Mouse (Mus musculus) 3134 (cell line): ENCODE measurements around the gene Aco2.

Experiments
- DNase-seq: peaks from one replicate; pipeline ENCODE4 v3.0.0-alpha.2; 2011; ENCODE audit warnings: low spot score; ENCODE audit not compliant: insufficient read length; ENCODE audit errors: extremely low read depth

The Aco2 gene

DNA sequence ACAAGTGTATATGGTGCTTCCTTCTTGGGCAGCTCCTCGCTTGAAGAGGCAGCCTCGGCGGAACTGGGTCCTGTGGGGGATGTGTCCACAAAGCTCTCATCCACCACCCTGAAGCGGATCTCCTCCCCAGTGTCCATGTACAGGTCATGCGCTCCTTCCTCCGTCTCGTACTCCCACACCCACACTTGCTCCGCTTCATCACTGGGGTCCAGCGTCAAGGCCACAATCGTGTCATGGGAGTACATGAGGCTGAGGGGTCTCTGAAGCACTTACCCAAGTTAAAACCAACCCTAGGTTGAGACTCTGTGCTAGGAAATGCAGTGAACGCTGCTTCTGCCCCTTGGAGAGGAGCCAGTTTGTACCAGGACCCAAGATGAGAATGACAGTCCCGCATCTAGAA is 45.1 kb downstream of the Aco2 start:
- no peak for DNase-seq

DNA sequence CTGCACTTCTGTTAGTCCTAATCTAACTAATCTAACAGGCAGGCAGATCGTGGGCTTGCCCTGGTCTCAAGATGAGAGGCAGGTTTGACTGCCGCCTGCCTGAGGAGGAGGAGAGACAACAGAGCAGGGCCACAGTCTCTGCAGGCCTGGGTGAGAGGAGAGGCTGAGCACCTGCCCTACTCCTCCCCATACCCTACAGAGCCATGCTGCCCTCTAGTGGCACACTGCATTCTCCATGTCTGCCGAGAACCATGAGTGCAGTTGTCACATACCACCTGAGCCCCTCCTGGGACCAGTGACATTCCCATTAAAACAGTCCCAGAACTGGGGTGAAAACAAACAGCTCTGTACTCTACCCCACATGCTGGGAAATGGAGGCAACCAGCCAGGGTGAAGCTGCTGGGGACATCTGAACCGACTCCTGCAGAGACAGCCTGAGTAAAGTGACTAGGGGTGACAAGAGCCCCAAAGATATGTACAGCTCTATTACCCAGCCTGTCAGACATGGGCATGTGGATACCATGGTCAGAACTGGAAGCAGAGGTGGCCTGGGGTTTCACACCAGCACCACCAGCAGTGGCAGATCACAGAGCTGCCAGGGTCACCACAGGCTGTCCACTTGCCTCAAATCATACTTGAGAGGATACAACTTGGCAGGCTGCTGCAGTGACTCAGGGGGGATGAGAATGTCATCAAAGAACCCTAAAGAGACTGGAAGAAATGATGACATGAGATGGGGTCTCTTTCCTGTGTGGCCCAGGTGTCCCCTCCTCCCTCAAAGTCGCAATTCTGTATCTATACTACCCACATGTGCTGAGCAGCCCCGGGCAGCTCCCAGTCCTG is 45.7 kb downstream of the Aco2 start:
- no peak for DNase-seq

DNA sequence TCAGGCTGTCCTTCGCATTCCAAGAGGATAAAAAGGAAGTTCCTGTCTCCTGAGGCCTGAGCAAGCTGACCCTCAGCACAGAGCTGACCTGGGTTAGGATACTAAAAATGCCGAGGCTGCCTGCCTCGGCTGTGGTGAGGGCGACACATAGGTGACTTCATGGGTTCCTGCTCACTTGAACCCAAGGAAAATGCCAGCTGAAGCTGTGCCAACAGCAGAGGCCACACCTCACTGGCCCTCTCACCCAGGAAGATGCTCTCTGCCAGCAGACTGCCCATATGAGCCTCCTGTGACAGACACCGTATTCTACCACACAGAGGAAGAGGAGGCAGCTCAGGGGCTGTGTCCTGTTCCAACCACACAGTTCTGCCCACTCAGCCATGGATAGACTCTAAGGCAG is 47.0 kb downstream of the Aco2 start:
- no peak for DNase-seq

DNA sequence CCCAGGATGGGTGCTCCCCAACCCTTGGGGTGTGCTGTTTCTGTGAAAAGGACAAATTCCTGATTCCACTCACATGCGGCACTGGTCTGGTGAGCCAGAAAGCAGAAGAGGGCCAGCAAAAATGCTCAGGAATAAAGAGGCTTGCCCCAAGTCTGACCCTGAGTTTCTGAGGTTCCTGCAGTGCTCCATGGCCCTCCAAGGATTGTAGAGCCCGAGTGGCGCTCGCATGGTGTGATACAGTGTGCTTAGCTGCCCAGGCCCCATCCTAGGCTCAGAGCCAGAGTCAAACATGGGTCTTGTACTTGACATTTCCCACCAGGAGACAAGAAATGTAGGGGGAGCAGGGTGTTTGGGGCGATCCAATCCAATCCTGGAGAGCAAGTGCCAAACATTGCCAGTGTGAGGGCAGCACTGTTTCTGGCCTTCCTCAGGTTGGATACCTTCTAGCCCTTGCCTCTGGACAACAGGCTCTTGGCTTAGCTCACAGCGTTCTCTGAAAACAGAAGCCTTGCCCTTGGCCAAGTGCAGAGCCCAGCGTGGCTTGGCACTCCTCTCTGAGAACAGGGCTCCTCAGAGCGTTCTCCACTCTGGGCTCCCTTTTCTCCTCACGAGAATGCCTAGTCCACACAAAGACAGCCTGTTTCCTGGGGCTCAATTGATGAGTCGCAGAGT is 48.6 kb downstream of the Aco2 start:
- DNase-seq: no peak

DNA sequence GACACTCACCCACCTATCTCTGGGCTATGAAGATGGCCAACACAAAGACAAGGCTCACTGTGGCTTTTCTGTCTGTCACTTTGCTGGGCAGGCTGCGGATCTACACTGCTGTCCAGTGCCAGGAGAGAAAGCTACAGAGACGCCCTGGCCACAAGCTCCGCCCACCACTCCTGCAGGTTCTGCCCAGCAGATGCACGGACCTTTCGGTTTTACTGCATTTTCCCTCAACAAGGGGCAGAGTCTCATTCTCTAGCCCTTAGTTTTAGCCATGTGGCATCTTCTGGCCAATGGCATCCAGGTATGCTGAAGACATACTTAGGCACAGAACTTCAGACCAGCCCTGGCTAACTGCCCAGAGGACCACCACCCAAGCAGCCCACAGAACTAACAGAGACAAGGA is 49.1 kb downstream of the Aco2 start:
- DNase-seq: no peak

DNA sequence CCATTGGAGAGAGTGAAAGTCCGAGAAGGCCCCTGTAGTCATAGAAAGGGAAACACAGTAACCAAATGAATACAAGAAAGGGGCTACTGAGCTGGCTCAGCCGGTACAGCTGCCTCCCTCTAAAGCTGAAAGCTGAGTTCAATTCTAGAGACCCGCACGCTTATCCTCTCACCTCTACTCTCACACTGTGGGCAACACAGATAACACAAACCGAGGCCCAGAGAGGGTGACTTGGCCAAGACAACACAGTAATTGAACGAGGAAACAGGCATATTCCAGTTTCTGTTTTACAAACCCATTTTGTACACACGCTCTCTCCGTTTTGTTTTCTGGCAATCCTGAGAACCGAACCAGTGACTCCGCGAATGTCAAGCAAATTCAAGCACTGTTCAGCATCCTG is 52.8 kb downstream of the Aco2 start:
- DNase-seq: no peak

DNA sequence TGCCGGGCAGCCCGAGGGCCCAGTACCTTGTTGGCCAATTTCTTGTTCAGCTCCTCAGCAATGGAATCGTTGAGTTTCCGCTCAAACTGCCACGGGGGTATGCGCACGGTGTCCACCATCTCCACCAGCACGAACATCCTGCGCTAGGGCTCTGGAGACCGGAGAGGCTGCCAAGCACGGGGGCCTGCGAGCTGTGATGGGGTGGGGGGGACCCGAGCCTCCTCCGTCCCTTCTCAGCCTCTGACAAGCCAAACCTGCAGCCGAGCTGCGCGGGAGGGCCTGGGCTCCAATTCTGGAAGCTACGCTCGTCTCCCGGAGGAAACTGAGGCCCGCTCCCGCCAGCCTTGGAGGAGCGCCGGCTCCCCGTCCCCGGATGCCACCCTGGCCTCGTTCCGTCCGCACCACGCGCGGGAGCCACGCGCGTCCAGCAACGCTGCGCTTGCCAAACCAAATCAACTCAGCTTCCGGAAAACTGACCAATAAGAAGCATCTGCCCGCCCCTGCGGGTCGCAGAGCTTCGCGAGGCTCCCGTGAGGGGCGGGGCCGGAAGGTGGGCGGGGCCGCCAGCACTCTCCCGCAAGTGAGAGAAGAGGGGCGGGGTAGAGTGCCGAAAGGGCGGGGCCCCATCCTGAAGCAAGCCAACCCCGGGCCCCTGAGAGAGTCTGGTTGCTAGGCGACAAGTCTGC is 53.8 kb downstream of the Aco2 start, which contains the start of gene Polr3h:
Gene Polr3h, minus strand, starts transcription at position 481 of the 686 bp plus-strand sequence.
- peak; percentile 99 for DNase-seq

DNA sequence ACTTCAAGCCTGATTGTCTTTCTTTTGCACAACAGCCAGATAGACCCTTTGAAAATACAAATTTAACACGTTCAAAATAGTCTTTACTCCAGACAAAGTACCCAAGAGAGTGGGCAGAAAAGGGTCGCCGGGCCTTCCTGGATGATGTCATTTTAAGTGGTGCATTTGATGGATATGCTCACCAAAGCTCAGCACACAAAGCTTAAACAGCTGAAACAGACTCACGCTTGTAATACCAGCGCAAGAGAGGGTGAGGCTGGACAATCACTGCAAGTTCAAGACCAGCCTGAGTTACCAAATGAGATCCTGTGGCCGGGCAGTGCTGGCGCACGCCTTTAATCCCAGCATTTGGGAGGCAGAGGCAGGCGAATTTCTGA is 54.3 kb downstream of the Aco2 start:
- DNase-seq: no peak

DNA sequence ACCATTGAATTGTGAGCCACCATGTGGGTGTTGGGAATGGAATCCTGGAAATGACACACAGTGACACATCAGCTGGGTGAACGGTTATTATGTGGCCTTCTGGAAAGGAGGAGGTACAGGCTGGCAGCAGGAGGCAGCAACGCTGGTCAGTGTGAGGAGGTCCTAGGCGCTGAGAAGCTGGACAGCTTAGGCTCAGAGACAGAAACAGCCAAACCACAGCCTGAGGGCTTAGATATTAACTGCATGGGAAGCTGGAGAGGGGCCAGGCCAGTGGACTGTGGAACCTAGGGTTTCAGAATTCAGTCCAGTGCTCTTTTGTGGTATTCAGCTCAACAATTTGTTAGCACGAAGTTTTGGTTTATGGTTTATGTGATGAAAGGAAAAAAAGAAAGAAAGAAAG is 55.6 kb downstream of the Aco2 start:
- DNase-seq: peak; percentile 83

DNA sequence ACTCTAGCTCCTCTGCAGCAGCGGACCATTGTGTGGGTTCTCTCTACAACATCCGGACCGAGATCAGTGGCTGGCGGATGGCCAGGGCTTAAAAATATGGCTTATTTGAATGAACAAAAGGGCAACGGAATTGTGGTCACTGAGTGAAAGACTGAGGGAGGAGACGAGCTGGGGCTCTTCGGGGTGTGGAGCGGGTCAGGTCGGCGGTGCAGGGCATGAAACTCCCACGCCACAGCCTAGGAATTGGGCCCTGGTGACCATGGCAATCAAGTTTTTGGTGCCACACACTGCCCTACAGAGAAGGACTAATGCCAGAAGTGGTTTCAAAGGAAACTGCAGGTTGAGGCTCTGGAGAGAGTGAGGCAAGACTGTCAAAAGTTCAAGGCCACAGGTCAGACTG is 56.2 kb downstream of the Aco2 start:
- peak; percentile 76 for DNase-seq

DNA sequence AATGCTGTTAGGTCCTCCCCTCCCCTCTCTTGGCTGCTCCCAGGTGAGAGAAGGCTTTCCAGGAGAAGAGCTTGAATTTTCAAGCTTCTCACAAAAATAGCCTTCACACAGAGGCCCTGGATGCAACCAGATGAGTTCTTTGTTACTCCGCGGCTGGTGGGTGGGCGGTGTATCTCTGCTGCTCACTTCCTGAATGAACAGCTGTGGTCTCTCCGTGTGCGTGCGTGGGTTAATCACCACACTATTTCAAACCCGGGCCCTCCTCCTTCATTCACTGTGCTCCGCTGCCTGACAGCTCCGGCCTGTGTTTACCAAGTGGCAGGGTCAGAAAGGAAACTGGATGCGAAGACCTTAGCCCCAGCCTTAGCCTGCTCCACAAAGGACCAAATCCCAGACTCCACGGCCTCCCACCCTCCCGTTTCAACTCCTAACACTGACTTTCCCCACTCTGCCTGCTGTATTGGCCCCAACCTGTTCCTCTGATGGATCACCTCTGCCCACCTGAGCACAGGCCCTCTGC is 60.9 kb downstream of the Aco2 start:
- DNase-seq: no peak

DNA sequence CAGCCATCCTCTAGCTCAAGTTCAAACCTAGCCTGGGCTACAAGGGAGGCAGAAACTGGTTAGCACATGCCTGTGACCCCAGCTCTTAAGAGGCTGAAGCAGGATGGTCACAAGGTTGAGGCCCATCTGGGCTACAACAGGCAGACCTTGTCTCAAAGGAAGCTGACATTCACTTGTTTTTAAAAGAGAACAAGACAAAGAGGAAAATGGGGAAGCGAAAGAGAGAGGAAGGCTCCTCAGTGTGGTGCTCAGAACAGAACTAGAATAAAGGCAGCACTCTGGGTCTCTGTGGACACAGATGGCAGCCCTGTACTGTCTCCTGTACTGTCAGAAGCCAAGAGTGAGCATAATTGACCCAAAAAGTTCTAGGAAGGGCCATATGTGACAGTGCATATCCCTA is 61.9 kb downstream of the Aco2 start:
- DNase-seq: no peak

DNA sequence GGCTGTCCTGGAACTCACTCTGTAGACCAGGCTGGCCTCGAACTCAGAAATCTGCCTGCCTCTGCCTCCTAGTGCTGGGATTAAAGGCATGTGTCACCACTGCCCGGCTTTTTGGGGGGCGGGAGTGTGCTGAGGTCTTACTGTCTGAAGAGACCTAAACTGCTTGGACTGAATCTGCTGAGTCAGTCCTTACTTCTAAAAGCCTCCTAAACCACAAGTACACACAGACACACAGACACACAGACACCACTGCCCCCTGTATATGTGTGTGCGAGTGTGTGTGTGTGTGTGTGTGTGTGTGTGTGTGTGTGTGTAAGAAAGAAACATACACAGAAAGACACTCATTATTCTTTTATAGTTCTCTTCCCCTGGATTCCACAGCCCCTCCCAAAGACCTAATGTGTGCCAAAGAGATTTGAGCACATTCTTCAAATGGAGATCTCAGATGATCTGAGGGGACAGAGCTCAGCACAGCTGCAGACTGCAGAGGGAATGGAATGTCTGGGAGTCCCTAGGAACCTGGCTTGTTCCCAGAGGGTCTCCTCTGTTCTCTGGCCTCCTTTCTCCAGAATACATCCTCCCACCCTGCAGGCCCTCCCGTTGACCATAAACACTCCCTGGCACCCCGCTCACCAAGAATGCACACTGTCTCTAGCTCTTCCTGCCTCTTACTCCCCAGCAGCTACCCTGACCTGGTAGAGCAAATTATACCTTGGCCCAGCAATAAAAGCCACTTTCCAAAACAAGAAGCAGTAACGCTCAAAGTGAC is 63.9 kb downstream of the Aco2 start:
- DNase-seq: no peak

DNA sequence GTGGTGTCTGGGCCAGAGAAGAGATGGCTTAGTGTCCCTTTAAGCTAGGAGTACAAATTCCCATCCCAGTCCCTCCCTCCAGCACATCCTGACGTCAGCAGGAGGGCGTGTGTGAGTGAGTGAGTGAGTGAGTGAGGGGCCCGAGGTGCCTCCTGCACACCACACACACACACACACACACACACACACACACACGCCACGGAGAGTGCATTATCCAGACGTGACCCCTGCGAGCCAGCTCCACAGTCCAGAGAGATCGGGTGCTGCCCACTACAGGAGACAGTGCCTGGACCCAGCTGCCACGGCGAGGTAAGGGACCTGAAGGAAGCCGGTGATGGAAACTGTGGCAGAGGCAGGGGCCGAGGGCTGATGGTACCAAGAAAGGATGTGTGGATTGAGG is 64.6 kb downstream of the Aco2 start, which contains the start of gene Csdc2:
Gene Csdc2, plus strand, starts transcription at position 81 of the 400 bp plus-strand sequence.
- DNase-seq: no peak

DNA sequence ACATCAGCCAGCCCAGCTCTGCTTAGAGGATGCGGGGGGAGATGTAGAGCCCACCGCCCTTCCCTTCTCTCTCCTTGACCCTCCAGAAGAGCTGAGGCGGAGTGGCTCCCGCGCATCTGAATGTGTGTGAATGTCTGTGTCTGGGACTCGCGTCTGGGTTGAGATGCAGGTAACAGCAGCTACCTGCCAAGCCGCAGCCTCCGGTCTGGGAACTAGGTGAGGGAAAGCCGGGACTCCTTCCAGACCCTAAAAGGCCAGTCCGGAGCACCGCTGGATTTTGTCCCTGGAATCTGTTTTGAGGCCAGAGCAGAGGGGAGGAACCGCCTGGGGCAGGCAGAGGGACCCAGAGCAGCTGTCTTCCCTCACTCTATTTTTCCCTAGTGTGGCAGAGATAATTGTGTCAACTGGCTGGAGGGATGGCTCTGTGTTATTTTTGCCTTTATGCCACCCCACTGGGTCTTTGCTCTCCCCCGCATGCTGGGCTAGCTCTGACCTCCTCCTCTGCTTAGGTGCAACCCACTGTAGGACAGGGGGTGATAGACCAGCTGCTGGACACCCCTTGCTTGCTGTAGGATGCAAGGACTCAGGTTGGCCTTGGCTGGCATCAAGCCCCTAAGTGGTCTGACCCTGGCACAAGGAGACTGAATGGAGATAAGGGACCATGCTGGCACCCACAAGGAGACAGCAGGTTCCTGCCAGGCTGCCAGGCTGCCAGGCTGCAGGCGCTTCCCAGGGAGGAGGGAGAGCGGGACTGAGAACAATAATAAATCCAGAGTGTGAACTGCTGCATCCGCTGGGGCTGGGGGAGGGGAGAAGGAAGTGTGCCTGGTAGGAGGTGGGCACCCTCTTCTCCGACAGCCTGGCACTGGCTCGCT is 65.2 kb downstream of the Aco2 start:
- DNase-seq: no peak

DNA sequence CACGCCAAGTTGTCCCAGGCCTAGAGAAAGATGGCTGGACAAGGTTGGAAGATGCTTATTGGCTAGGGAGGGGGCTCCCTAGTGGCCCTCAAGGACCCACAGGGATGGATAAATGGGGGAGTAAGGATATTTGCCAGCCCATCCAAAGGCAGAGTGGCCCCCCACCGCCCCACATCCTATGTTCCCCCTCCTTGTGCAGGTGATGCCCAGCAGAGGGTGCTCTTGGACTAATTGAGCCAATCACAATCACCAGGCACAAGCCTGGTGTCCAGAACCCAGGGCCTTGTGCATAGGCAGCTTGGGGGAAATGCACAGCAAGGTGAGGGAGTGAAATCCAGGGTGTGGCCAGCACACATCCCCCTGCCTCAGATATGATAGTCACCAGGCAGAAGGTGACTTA is 66.1 kb downstream of the Aco2 start:
- no peak for DNase-seq

DNA sequence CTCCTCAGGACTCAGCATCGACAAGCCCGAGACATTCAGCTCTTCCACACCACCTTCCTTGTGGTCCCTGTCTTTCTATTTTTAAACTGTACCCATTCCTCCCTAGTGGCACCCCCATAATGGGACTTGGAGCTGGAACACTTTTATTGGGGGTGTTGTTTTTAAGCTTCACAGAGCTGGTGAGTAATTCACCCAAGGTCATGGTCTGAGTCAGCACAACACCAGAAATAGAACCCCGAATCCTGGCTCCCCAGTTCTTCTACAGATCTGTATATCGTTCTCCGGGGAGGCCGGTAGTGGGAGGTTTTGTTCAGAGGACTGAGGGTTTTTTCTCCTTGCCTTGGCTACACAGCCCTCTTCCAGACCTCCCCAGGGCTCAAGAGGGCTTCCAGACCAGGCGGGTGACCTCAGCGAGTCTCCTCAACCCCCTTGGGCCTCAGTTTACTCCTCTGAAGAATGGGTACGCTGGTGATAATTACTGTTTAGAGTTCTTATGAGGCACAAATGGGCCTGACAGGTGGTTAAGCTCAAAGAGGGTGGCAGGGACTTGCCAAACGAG is 67.1 kb downstream of the Aco2 start:
- DNase-seq: no peak

DNA sequence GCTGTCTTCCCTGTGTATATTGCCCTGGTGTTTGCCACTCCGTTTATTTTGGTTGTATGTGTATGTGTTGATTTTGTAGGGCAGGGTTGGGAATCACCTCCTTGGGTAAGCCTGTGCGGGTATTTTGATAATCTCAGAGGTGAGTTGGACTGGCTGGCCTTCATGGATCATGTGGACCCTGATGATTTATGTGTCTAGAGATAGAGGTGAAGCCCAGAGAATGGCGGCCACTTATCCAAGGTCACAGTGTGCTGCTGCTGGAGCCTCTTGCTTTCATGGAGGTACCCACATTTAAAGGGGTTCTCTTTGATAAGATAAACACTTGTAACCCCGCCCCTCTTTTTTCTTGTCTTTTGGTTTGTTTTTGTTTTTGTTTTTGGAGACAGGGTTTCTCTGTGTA is 67.7 kb downstream of the Aco2 start:
- DNase-seq: no peak

DNA sequence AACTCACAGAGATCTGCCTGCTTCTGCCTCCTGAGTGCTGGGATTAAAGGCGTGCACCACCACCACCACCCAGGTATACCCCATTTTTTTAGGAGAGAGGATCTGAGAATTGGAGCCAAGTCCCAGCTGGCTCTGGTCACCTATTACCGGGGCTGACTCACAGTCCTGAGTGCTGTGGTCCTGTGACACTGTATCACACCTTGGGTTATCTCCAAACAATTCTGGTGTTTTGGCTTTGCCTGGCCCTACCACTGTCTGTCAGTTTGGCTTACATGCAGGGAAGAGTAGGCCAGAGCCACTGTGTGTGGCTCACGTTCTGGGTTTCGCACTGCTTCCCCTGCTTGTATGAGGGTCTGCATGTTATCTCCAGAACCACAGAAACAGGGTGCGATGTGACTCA is 68.1 kb downstream of the Aco2 start:
- no peak for DNase-seq
